Comparison of ENCODE assay signal across 31 mouse cellular contexts in the genomic region with DNA sequence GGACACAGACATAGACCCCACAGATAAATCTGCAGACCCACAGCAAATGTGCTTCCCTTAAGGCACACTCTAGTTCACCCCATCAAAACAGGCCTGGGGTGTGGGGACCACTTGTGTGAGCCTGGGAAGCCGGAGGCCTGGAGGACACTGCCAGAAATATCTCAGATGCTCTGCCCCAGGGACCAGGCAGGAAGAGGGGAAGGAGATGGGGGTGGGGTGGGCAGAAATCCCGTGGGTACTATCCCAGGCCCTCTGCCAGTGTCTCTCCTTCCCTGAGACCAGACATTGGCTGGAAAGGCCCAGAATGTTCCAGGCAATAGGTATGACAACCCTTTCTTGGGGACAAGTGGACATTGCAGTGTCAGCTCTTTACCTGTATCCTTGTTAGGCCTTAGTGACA. TPM values are rescaled to one million over a fixed set of nuclear protein-coding genes. Genes with fewer than 3 reads are reported as not detected.
DNase-seq lines count a peak whose midpoint lies in the region; ATAC-seq and TF ChIP-seq lines count a peak whose summit lies in the region.
"Had no signal": no experiment of that assay in that cellular context is flagged by ENCODE, and none has a peak within 500 bp of the region (broad histone marks: within the 10 kb centered on the region; RNA-seq: fewer than 3 reads in every experiment).

No protein-coding gene starts in this region.

- peak overlapping the region; percentile 96 for H3K27ac ChIP-seq in gastrocnemius, adult 2 months
- H3K27ac ChIP-seq in heart, adult 2 months: peak overlapping the region; percentile 56
- H3K27ac ChIP-seq in lung, embryonic 16.5 days (ENCODE audit: low read length): peak overlapping the region; percentile 48
- H3K27ac ChIP-seq in heart, postnatal 0 days (ENCODE audit: low read depth): peak overlapping the region; percentile 5; the same call in 1 of the 2 replicates
- H3K27ac ChIP-seq: embryonic facial prominence, embryonic 10.5 days; embryonic facial prominence, embryonic 15.5 days; forebrain, embryonic 13.5 days; hindbrain, embryonic 14.5 days; liver, embryonic 14.5 days; neural tube, embryonic 12.5 days; stomach, postnatal 0 days had no signal

- no peak for TF ChIP-seq EP300 in heart, adult 2 months (IDR thresholded peaks at IDR 0.05; ENCODE audit: insufficient read depth, low read depth, low read length)
- no peak for TF ChIP-seq EP300 in heart, postnatal 0 days (IDR thresholded peaks at IDR 0.05; ENCODE audit: low read depth)

- H3K36me3 ChIP-seq in heart, adult 2 months (ENCODE audit: control insufficient read depth, insufficient read depth, low read length): no peaks in the 10 kb centered on the region
- no peaks in the 10 kb centered on the region for H3K36me3 ChIP-seq in lung, embryonic 16.5 days (ENCODE audit: control insufficient read depth, insufficient read depth, low read length)
- H3K36me3 ChIP-seq in heart, postnatal 0 days (replicated peaks; ENCODE audit: control insufficient read depth, insufficient read depth, low read length): no peaks in the 10 kb centered on the region
- H3K36me3 ChIP-seq: embryonic facial prominence, embryonic 10.5 days; embryonic facial prominence, embryonic 15.5 days; G1E; neural tube, embryonic 12.5 days had no signal

- ATAC-seq in lung, embryonic 16.5 days (ENCODE audit: low read depth): peak; percentile 13; the same call in 1 of the 2 replicates
- ATAC-seq in heart, postnatal 0 days (ENCODE audit: insufficient read depth, low read depth): no peak
- ATAC-seq: forebrain, embryonic 13.5 days; midbrain, embryonic 16.5 days; Patski had no signal

- TF ChIP-seq CTCF in gastrocnemius, adult 2 months (IDR thresholded peaks at IDR 0.05): no peak
- TF ChIP-seq CTCF in heart, adult 2 months (IDR thresholded peaks at IDR 0.05): no peak
- no peak for TF ChIP-seq CTCF in lung, adult 2 months (IDR thresholded peaks at IDR 0.05; ENCODE audit: insufficient read depth, low read length)
- no peak for TF ChIP-seq CTCF in heart, postnatal 0 days (IDR thresholded peaks at IDR 0.05; ENCODE audit: low read depth)

- no peak overlapping the region for H3K4me2 ChIP-seq in lung, embryonic 16.5 days (ENCODE audit: low read depth, low read length)
- no peak overlapping the region for H3K4me2 ChIP-seq in heart, postnatal 0 days (ENCODE audit: low read depth, low read length)
- H3K4me2 ChIP-seq: embryonic facial prominence, embryonic 15.5 days; forebrain, embryonic 13.5 days; hindbrain, embryonic 14.5 days; midbrain, embryonic 11.5 days; neural tube, embryonic 12.5 days had no signal

- H3K79me2 ChIP-seq in heart, adult 2 months (replicated peaks; ENCODE audit: control insufficient read depth, insufficient read depth, low read length): no peaks in the 10 kb centered on the region

- WGBS in heart, adult 2 months: 16% methylated on average over 2 of the region's 2 CpGs
- WGBS in lung, embryonic 16.5 days: 39% methylated on average over 2 of the region's 2 CpGs
- WGBS in lung, adult 2 months: 43% methylated on average over 2 of the region's 2 CpGs
- WGBS in heart, postnatal 0 days: 21% methylated on average over 2 of the region's 2 CpGs

- H3K27me3 ChIP-seq in heart, adult 2 months (ENCODE audit: control insufficient read depth, insufficient read depth, low read length): peaks cover 3% of the 10 kb centered on the region; the same call in 1 of the 2 replicates
- H3K27me3 ChIP-seq in lung, embryonic 16.5 days (ENCODE audit: control insufficient read depth, insufficient read depth, low read depth, low read length): peaks cover 22% of the 10 kb centered on the region
- peaks cover 18% of the 10 kb centered on the region for H3K27me3 ChIP-seq in heart, postnatal 0 days (ENCODE audit: control insufficient read depth, insufficient read depth, low read length)
- H3K27me3 ChIP-seq: Patski had no signal

- peak; percentile 48 for DNase-seq in gastrocnemius, adult 2 months
- DNase-seq in gastrocnemius, adult 18-20 months (ENCODE audit: low spot score): no peak
- DNase-seq in heart, adult 2 months: peak; percentile 47 to 49
- DNase-seq in heart, postnatal 10 days: no peak
- no peak for DNase-seq in lung, adult 2 months
- DNase-seq in heart, postnatal 0 days (ENCODE audit: low spot score): no peak
- DNase-seq in right cerebral cortex, postnatal 25 days: no peak
- DNase-seq: thymus, adult 18-20 months had no signal

- H3K4me3 ChIP-seq in gastrocnemius, adult 2 months: no peak overlapping the region
- no peak overlapping the region for H3K4me3 ChIP-seq in heart, adult 2 months
- no peak overlapping the region for H3K4me3 ChIP-seq in lung, embryonic 16.5 days (ENCODE audit: low read length)
- H3K4me3 ChIP-seq in lung, adult 2 months (replicated peaks; ENCODE audit: extremely low read depth, low read depth, low read length): no peak overlapping the region
- no peak overlapping the region for H3K4me3 ChIP-seq in heart, postnatal 0 days (ENCODE audit: low read depth, low read length)
- H3K4me3 ChIP-seq: embryonic facial prominence, embryonic 10.5 days; embryonic facial prominence, embryonic 15.5 days; forebrain, embryonic 13.5 days; neural tube, embryonic 12.5 days had no signal

- no peak for TF ChIP-seq POLR2A in heart, adult 2 months (IDR thresholded peaks at IDR 0.05; ENCODE audit: insufficient read depth, low read depth, low read length)
- no peak for TF ChIP-seq POLR2A in lung, adult 2 months (IDR thresholded peaks at IDR 0.05; ENCODE audit: borderline replicate concordance, extremely low read depth, low read depth, low read length)

- intact Hi-C loops in gastrocnemius, adult 2 months (cut with DNase I): loop anchor here (2.0 kb wide), 2 partner anchors 23 to 39 kb away; no protein-coding TSS in a partner anchor
- intact Hi-C loops in heart, adult 2 months (cut with DNase I): loop anchor here (1.0 kb wide), 1 partner anchor 39 kb away; no protein-coding TSS in a partner anchor
- intact Hi-C loops in heart, postnatal 10 days (cut with DNase I): loop anchor here (1.0 to 5.0 kb wide), 2 partner anchors 39 to 194 kb away; partner anchors contain the start of gene Pif1

- H3K9ac ChIP-seq in heart, adult 2 months (ENCODE audit: low read depth, low read length): no peak overlapping the region
- no peak overlapping the region for H3K9ac ChIP-seq in lung, embryonic 16.5 days (ENCODE audit: low read length)
- no peak overlapping the region for H3K9ac ChIP-seq in heart, postnatal 0 days (replicated peaks; ENCODE audit: low read depth, low read length)
- H3K9ac ChIP-seq: embryonic facial prominence, embryonic 15.5 days; forebrain, embryonic 13.5 days; hindbrain, embryonic 14.5 days; liver, embryonic 14.5 days; neural tube, embryonic 12.5 days had no signal

- peaks cover 11% of the 10 kb centered on the region for H3K4me1 ChIP-seq in heart, adult 2 months (ENCODE audit: control insufficient read depth, insufficient read depth, low read length)
- H3K4me1 ChIP-seq in lung, embryonic 16.5 days (replicated peaks; ENCODE audit: control insufficient read depth, insufficient read depth, low read length): peaks cover 16% of the 10 kb centered on the region
- H3K4me1 ChIP-seq in lung, adult 2 months (ENCODE audit: control insufficient read depth, insufficient read depth, low read length): no peaks in the 10 kb centered on the region
- peaks cover 7% of the 10 kb centered on the region; the same call in 1 of the 2 replicates for H3K4me1 ChIP-seq in heart, postnatal 0 days (ENCODE audit: control insufficient read depth, insufficient read depth)

- peaks cover 3% of the 10 kb centered on the region; the same call in 1 of the 2 replicates for H3K9me3 ChIP-seq in lung, embryonic 16.5 days (ENCODE audit: control insufficient read depth, low read length)
- no peaks in the 10 kb centered on the region for H3K9me3 ChIP-seq in heart, postnatal 0 days (replicated peaks; ENCODE audit: control insufficient read depth, low read length)
- H3K9me3 ChIP-seq: embryonic facial prominence, embryonic 15.5 days; forebrain, embryonic 13.5 days; neural tube, embryonic 12.5 days had no signal

RNA-seq across cellular contexts. Expression of gene Kbtbd13, which starts 2.2 kb away (rescaled TPM):
- 10 to 100 TPM in 1 of 2 experiments, 1 to 10 TPM in 1; 7.8 to 19.5 TPM for total RNA-seq in gastrocnemius, adult 2 months (2021)
- total RNA-seq in gastrocnemius, adult 18-20 months (2021): 10 to 100 TPM; 10.7 to 11.6 TPM
- 1 to 10 TPM; 2.1 to 2.6 TPM for total RNA-seq in heart, adult 2 months (2021)
- 2.4 and 4.0 TPM in 2 replicates for polyA plus RNA-seq in heart, adult 2 months (2012; rRNA removed)
- total RNA-seq in heart, postnatal 10 days (2021): 1 to 10 TPM; 1.1 to 2.1 TPM
- 4.7 and 4.8 TPM in 2 replicates for polyA plus RNA-seq in lung, embryonic 16.5 days (2015; fragmentation: Nextera tagmentation; extraction: Ambion mirVana)
- 1.3 and 2.0 TPM in 2 replicates for polyA plus RNA-seq in lung, adult 2 months (2012; rRNA removed)
- 1.1 and 1.2 TPM in 2 replicates for total RNA-seq in heart, postnatal 0 days (2014; rRNA removed; ENCODE audit: low replicate concordance)
- 0.63 and 0.77 TPM in 2 replicates for polyA plus RNA-seq in heart, postnatal 0 days (2015; fragmentation: Nextera tagmentation; extraction: Ambion mirVana)
- total RNA-seq: G1E; megakaryocyte, adult 5-6 weeks had no signal
- polyA plus RNA-seq: G1E had no signal

RNA-seq across cellular contexts. Expression of gene Rasl12, which starts 4.7 kb away (rescaled TPM):
- total RNA-seq in gastrocnemius, adult 2 months (2021): 1 to 10 TPM; 3.1 to 3.3 TPM
- 1 to 10 TPM; 2.5 to 3.7 TPM for total RNA-seq in gastrocnemius, adult 18-20 months (2021)
- total RNA-seq in heart, adult 2 months (2021): 1 to 10 TPM; 7.2 to 8.3 TPM
- polyA plus RNA-seq in heart, adult 2 months (2012; rRNA removed): 19.8 and 20.5 TPM in 2 replicates
- 10 to 100 TPM; 13.3 to 16.2 TPM for total RNA-seq in heart, postnatal 10 days (2021)
- polyA plus RNA-seq in lung, embryonic 16.5 days (2015; fragmentation: Nextera tagmentation; extraction: Ambion mirVana): 53.8 and 55.8 TPM in 2 replicates
- 74.0 and 81.4 TPM in 2 replicates for polyA plus RNA-seq in lung, adult 2 months (2012; rRNA removed)
- 1.8 and 8.5 TPM in 2 replicates for total RNA-seq in heart, postnatal 0 days (2014; rRNA removed; ENCODE audit: low replicate concordance)
- 7.5 and 7.9 TPM in 2 replicates for polyA plus RNA-seq in heart, postnatal 0 days (2015; fragmentation: Nextera tagmentation; extraction: Ambion mirVana)
- total RNA-seq: granulocyte monocyte progenitor cell, adult 5-6 weeks had no signal
- polyA plus RNA-seq: G1E had no signal

RNA-seq across cellular contexts. Expression of gene Slc51b, which starts 29.1 kb away (rescaled TPM):
- total RNA-seq in gastrocnemius, adult 2 months (2021): not detected
- not detected for total RNA-seq in gastrocnemius, adult 18-20 months (2021)
- not detected for total RNA-seq in heart, adult 2 months (2021)
- polyA plus RNA-seq in heart, adult 2 months (2012; rRNA removed): not detected in 2 replicates
- total RNA-seq in heart, postnatal 10 days (2021): not detected
- not detected in 2 replicates for polyA plus RNA-seq in lung, embryonic 16.5 days (2015; fragmentation: Nextera tagmentation; extraction: Ambion mirVana)
- polyA plus RNA-seq in lung, adult 2 months (2012; rRNA removed): not detected in 2 replicates
- not detected in 2 replicates for total RNA-seq in heart, postnatal 0 days (2014; rRNA removed; ENCODE audit: low replicate concordance)
- not detected in 2 replicates for polyA plus RNA-seq in heart, postnatal 0 days (2015; fragmentation: Nextera tagmentation; extraction: Ambion mirVana)
- total RNA-seq: adrenal gland, postnatal 14 days; G1E; granulocyte monocyte progenitor cell, adult 5-6 weeks; hematopoietic stem cell, adult 5-6 weeks; layer of hippocampus, adult 18-20 months; layer of hippocampus, postnatal 10 days; left cerebral cortex, adult 18-20 months; left cerebral cortex, postnatal 14 days; megakaryocyte, adult 5-6 weeks had no signal
- polyA plus RNA-seq: cerebellum, adult 2 months; embryonic facial prominence, embryonic 10.5 days; embryonic facial prominence, embryonic 15.5 days; forebrain, embryonic 13.5 days; G1E; hindbrain, embryonic 14.5 days; limb, embryonic 11.5 days; midbrain, embryonic 11.5 days; midbrain, embryonic 16.5 days; neural tube, embryonic 12.5 days; spleen, adult 2 months; stomach, postnatal 0 days had no signal

RNA-seq across cellular contexts. Expression of gene Ubap1l, which starts 32.8 kb away (rescaled TPM):
- 1 to 10 TPM in 1 of 2 experiments, under 1 TPM in 1; 0.43 to 1.1 TPM for total RNA-seq in gastrocnemius, adult 2 months (2021)
- total RNA-seq in gastrocnemius, adult 18-20 months (2021): under 1 TPM; 0.64 to 0.71 TPM
- total RNA-seq in heart, adult 2 months (2021): under 1 TPM in 1 of 2 experiments, not detected in 1; 0.18 TPM
- 0.15 and 0.18 TPM in 2 replicates for polyA plus RNA-seq in heart, adult 2 months (2012; rRNA removed)
- total RNA-seq in heart, postnatal 10 days (2021): 1 to 10 TPM in 1 of 2 experiments, not detected in 1; 1.0 TPM
- 0.35 TPM in 1 of 2 replicates, not detected in the other for polyA plus RNA-seq in lung, embryonic 16.5 days (2015; fragmentation: Nextera tagmentation; extraction: Ambion mirVana)
- 0.37 and 0.58 TPM in 2 replicates for polyA plus RNA-seq in lung, adult 2 months (2012; rRNA removed)
- not detected in 2 replicates for total RNA-seq in heart, postnatal 0 days (2014; rRNA removed; ENCODE audit: low replicate concordance)
- polyA plus RNA-seq in heart, postnatal 0 days (2015; fragmentation: Nextera tagmentation; extraction: Ambion mirVana): 0.11 and 0.21 TPM in 2 replicates
- total RNA-seq: granulocyte monocyte progenitor cell, adult 5-6 weeks; hematopoietic stem cell, adult 5-6 weeks had no signal
- polyA plus RNA-seq: embryonic facial prominence, embryonic 15.5 days; stomach, postnatal 0 days had no signal

RNA-seq across cellular contexts. Expression of gene Mtfmt, which starts 42.0 kb away (rescaled TPM):
- 1 to 10 TPM; 4.3 to 5.7 TPM for total RNA-seq in gastrocnemius, adult 2 months (2021)
- total RNA-seq in gastrocnemius, adult 18-20 months (2021): 1 to 10 TPM; 4.7 to 6.5 TPM
- 1 to 10 TPM; 5.8 to 6.2 TPM for total RNA-seq in heart, adult 2 months (2021)
- 5.3 and 9.3 TPM in 2 replicates for polyA plus RNA-seq in heart, adult 2 months (2012; rRNA removed)
- total RNA-seq in heart, postnatal 10 days (2021): 1 to 10 TPM; 6.6 to 6.9 TPM
- polyA plus RNA-seq in lung, embryonic 16.5 days (2015; fragmentation: Nextera tagmentation; extraction: Ambion mirVana): 20.1 and 22.2 TPM in 2 replicates
- polyA plus RNA-seq in lung, adult 2 months (2012; rRNA removed): 5.0 and 7.5 TPM in 2 replicates
- 11.5 and 15.9 TPM in 2 replicates for total RNA-seq in heart, postnatal 0 days (2014; rRNA removed; ENCODE audit: low replicate concordance)
- polyA plus RNA-seq in heart, postnatal 0 days (2015; fragmentation: Nextera tagmentation; extraction: Ambion mirVana): 9.1 TPM in 2 replicates

Comparison
In these comparisons a context has a peak if more than half of its experiments do, and no peak if none do; other contexts are left out.
1. DNase-seq: peak in gastrocnemius, adult 2 months (single experiment) and heart, adult 2 months (2 of 2); none in gastrocnemius, adult 18-20 months (single experiment), heart, postnatal 10 days (0 of 2), lung, adult 2 months (single experiment), heart, postnatal 0 days (single experiment) and right cerebral cortex, postnatal 25 days (single experiment).
2. H3K27ac ChIP-seq: peak in every context shown above with its lines; median percentile 96 in gastrocnemius, adult 2 months; 56 in heart, adult 2 months; 48 in lung, embryonic 16.5 days; 5 in heart, postnatal 0 days.